Mouse (Mus musculus): ENCODE measurements at regions not wholly inside any gene's neighbourhood (a gene's known extent, or its start where the extent isn't known, plus 50 kb on each side); places are given as distances from the start of the nearest gene placed in this dataset.

DNA sequence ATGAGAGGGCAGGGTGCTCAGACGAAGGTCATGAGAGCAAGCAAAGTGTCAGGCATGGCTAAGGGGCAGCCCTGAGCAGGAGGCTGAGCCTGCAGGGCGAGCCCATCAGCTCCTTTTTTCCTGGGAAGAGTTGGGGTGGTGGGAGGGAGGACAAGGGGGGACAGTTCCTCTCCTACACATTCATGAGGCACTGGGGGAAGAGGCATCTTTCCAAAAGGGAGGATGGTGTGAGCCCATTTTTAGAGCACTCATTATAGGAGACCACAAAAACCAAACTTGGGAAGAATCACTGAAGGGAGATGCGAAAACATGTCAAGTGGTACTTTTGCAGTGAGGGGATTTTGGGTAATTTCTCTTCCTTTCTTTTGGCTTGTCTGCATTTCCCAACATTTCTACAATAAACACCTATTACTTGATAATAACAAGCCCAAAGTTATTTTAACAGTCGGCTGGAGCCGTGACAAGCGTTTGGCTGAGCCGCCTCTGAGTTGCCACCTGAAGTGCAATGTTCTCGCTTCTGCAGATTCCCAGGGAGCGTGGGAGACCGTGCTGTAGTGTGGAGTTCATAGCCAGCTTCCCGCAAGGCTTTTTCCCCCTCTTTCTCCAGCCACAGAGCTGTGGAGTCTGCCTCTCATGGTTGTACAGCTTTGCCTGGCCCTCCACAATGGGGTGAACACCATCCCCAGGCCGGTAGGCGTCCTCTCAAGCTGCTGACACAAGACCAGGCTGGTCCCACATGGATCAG lies 136.9 kb upstream of the Kcnab2 start:
- WGBS, result 85% methylated on average over 13 of the region's 13 CpGs
- H3K4me2 ChIP-seq (replicated peaks; ENCODE audit: low read depth, low read length), result no peak overlapping the region
- H3K4me3 ChIP-seq (ENCODE audit: low read depth, low read length), result no peak overlapping the region
- no peaks in the 10 kb centered on the region for H3K4me1 ChIP-seq (replicated peaks; ENCODE audit: control insufficient read depth, insufficient read depth, low read length)
- no peak for ATAC-seq (ENCODE audit: low FRiP score)
- no peak for DNase-seq (ENCODE audit: low spot score)
- H3K27me3 ChIP-seq (ENCODE audit: control insufficient read depth, insufficient read depth, low read length), result no peaks in the 10 kb centered on the region
- no peaks in the 10 kb centered on the region for H3K36me3 ChIP-seq (ENCODE audit: control insufficient read depth, insufficient read depth, low read length)
- peaks cover 2% of the 10 kb centered on the region; the same call in 1 of the 2 replicates for H3K9me3 ChIP-seq (ENCODE audit: control insufficient read depth, low read length)
- no peak overlapping the region for H3K27ac ChIP-seq (ENCODE audit: low read depth, low read length)
- H3K9ac ChIP-seq (ENCODE audit: low read depth, low read length), result no peak overlapping the region
